Mouse (Mus musculus): Measurements from ENCODE around the gene Pla2g4b.

Pla2g4b gene

DNA sequence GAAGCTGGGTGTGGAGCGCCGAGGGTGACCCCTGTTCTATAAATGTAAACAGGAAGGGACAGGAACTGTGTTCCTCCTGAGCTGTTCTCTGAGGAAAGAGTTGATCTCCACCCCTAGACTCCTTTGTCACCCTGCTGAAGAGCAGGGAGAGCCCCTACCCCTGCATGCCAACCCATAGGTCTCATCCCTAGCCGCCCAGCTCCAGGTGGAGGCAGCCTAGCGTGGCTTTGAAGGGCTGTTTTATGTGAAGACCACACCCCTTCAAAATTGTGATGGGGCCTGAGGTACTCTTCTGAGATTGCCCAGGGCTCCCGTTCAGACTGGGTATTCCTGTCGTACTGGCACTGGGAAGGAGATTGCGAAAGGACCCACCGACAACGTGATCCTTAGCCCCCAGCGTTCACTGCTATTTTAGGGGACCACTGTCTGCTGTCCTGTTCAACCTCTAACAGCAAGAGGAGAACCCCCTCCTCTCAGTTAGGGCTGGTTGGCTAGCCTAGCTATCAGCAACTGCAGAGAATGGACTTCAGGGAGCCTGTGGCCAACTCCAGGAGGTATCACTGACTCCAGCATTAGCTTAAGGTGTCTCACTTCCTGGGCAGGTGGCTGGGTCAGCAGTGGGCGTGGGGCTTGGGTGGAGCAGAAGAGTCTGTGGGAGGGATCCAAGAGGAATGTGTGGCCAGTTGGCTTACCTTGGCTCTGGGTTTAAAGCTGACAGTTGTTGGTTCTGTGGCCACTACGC, at the start of gene Pla2g4b:
Gene Pla2g4b, plus strand, starts transcription at position 692 of the 742 bp plus-strand sequence.
- DNase-seq = no peak

DNA sequence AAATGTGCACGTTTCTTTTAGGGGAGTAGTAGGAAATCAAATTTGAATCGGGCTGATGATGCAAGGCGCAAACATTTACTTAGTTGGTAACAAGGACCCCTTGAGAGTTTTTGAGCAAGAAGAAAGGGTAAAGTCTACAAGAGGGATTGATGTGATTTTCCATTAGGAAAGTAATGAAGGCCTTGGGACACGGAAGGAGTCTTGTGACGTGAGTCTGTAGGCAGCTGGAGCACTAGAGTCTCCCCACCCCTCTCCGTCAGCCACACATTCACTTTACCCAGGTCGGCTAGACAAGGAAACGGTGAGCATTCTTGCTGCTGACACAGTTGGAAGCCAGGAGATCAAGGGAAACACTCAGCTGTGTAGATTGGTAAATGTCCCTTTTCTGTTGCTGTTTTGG, 47.3 kb upstream of the Pla2g4b start:
- DNase-seq = no peak

DNA sequence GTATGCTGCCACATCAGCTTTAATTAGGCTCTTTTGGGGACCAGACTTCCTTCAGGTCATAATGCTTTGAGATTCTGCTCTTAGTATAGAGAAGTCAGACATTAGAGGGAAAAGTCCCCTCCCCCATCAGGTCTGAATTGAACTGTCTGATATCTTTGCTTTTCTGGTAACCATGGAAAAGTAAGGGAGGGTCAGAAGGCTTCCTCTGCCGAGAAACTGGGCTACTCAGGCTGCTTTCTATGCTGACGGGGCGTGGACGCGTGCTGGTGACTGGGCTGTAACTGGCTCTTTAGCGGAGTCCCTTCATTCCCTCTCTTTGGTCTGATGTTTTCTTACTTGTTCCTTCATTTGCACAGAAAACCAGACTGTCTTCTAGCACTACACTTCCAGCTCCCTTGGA, 46.8 kb upstream of the Pla2g4b start:
- no peak for DNase-seq

DNA sequence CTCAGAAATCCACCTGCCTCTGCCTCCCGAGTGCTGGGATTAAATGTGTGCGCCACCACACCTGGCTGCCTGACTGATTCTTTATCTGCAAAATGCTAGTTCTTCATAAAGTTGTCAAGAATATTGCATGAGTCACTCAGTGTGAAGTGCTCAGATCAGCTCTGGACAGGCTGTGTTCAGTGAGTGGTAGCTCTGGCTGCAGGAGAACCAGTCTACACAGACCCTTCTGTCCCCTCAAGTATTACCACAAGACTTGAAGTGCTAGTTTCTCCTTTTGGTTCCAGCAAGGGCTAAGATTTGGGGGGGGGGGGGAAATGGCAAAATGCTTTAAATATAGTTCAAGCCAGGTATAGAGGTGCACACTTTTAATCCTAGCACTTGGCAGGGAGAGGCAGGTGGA, 45.8 kb upstream of the Pla2g4b start:
- no peak for DNase-seq

DNA sequence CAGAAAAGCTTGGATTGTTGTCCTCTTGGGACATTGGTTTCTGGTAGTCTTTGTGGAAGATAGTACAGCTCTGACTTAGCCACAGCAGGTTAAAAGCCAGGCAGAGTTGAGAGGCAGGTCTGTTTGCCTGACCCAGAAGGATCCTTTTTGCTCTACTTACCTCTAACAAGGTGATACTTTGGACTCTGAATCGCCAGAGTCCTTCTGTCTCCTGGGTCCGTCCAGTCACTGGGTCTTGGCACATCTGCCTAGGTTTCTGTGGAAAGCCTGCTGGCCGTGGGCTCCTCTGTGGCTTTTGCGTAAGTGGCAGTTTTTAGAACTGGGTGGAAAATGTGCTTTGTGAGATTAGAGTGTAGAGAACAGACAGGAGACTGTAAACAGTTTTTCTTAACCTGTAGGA, 44.3 kb upstream of the Pla2g4b start:
- no peak for DNase-seq

DNA sequence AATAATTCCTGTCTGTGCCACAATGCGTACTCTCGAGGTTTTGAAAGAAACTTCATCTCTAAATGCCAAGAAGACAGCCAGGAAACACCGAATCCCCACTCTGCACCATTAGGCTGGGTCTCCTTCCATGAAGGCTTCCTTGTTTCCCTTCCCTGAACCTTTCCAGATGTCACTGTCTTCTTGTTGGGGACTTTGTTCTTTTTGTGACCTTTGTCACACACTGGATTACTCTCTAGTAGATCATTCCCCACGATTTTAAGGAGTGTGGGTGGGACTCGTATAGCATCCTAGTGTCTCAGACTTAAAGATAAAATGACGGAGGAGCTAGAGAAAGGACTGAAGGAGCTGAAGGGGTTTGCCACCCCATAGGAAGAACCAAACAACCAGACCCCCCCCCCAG, 42.3 kb upstream of the Pla2g4b start:
- DNase-seq = no peak

DNA sequence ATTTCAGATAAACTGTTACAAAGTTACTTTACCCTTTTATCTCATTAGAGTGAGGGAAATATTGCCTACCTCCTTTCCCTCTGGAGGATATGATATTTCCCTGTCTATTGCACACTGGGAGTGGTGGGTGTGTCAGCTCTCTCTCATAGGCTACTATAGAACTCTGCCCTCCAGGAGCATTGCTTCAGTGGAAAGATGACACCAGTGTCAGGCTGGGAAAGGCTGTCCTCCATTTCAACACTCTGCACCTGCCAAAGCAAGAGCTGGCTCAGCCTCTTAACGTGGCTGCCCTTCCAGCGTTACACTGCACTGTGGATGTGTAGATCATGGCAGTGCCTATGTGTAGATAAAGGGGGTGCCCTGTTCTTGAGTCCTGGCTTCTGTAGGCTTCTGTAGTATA, 40.9 kb upstream of the Pla2g4b start:
- no peak for DNase-seq

DNA sequence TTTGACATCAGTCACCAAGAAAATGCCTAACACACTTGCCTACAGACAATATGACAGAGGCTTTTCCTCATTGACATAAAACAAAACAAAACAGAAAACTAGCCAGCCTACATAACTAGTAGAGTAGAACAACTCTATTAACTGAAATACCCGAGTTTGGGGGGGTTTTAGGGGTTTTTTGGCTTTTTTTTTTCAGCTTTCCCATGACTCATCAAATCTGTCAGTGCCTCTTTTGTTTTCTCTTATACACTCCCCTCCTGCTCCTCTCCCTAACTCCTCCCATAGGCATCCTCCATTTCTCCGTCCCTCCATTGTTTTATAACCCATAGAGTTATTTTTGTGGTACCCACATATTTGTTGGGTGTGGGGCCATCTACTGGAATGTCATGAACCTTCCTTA, 39.7 kb upstream of the Pla2g4b start:
- DNase-seq = no peak

DNA sequence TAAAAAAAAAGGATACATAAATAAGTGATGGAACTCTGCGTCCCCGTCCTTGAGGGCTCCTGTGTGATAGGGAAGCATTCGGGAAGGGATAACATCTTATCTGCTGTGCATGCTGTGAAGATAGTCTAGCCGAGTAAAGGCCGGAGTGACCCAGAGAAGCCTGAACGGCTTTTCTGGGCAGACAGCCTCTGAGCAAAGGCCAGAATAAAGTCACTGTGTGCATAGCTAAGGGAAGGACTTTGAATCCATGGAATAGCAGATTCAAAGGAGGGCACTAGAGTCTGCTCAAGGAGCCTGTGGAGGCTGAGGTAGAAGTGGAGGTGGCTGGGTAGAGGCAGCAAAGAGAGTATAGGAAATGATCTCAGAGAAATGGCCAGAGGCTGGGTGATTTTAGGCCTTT, 38.4 kb upstream of the Pla2g4b start:
- no peak for DNase-seq

DNA sequence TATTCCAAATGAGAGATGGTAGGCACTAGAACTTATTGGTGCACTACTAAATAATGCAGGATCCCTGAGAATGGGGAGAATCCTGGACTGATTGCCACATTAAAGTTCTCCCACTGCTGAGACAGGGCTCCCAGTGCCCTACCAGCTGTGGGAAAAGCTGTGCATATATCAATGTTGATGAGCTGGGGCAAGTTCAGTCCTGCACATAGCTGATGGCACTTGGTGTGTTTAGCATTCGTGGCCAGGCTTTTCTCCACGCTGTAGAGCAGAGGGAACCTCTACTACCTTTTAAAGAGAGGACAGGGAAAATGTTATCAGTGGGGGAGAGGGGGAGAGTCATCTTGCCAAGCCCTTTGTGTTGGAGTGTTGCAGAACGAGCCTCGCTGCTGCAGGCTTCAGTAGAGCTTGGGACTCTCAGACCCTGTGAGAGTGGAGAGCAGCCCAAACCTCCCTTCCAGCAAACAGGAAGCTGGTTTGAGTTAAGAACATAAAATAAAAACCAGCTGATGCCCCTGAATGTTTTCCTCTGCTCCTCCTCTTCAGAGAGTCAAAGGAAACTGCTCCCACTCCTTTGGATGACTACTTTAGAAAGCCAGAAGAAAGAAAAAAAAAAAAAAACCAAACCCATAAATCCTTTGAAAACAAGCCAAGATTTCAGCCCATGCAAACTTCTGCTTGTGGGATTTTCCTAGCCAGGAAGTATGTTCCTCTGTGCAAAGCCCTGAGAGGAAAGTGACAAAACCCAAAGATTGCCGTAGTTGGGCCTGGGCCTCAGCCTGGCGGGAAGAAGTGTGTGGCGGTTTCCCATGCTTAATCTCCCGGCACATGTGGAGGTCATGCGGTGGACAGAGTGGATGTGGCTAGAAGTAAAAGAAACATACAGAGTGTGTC, 37.6 kb upstream of the Pla2g4b start:
- no peak for DNase-seq

DNA sequence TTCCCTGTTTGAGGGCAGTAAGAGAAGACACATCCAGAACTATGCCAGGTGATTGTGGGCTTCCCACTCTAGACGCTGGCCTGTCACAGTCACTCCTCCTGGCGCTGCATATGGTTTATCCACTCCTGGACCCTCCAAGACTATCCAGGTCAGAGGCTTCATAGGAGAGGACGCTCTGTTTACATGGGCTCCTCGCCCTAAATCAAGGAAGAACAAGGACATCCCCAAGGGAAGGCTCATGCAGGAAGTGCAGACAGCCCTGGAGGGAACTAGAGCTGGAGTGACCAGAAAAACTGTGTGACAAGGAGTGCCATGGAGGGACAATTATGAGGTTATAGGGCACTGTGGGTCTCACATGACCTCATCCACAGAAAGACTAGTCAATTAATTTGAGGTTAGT, 35.9 kb upstream of the Pla2g4b start:
- no peak for DNase-seq

DNA sequence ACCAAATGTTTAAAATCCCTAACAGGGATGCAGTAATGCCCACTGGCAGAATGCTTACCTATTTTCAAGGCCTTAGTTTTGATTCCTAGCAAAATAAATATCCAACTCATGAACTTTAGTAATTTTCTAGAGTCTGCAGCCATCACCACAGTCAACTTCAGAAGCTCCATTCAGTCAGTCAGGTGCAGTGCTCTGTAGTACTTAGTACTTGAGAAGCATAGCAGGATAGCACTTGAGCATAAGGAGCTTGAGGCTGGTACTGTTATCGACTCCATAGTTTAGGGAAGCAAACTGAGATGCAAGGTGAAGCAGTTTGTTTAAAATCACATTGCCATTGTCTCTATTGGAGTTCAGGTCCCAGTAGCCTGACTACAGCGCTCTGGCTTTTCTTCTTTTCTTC, 33.5 kb upstream of the Pla2g4b start:
- no peak for DNase-seq

DNA sequence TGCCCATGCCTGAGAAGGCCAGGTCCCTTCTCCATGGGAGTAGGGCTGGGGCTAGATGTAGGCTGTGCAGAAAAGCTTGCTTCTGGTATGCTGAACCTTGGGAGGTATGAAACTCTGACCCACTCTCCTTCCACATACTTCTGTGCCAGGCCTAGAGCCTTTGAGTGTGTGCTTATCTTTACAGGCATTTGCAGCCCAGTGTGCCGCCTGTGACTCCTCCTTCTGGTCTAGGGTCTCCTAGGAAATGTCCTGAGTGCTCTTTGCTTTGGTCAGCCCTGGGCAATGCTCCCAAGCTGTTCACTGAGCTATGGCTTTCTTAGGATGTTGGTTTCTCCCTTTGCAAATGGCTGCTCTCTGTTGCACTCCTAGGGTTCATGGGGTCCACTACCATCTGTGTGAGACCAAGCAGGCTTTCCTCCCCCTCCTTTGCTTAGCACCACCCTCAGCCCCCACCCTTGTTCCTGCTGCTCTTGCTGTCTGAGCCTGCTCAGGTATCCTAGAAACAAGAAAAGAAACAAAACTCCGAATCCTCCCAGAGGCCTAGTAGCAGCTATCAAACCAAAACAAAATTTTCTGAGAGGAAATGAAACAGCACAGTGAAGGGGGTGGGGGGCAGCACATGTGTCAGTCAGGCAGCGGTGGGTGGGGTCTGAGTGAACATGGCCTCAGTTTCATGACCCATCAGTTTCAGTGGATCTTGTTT, 32.2 kb upstream of the Pla2g4b start:
- DNase-seq = no peak

DNA sequence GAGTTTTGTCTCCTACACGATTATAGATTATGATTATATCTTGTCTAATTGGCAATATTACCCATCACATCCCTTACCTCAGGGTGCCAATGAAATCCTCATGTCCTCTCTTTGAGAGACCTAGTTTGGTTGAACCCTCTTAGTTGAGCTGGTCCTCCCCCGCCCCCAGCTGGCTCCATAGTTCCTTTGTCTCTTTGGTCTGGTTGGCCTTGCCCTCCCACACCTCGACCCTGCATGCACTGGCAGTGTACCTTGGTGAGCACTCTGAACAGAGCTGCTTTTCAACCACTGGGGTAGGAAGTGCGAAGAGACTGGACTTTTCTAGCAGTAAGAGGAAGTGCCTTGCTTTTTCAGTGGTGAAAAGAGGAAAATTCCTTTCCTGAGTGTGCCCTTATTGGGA, 31.3 kb upstream of the Pla2g4b start:
- DNase-seq = no peak

DNA sequence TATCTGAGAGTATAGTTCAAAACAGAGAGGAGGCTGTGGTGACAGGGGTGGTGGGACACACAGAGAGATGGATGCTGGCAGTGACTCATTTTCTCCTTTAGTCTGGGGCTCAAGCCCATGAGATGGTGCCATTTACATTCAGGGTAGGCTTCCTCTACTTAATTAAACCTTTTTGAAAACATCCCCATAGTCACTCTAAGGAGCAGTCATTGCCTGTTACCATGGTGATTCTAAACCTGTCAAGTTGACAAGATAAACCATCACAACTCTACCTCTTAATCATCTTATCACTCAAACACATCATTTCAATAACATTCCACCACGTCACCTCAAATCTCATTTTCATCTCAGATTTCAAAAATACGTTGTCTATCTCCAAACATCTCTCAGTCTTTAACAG, 29.2 kb upstream of the Pla2g4b start:
- no peak for DNase-seq

DNA sequence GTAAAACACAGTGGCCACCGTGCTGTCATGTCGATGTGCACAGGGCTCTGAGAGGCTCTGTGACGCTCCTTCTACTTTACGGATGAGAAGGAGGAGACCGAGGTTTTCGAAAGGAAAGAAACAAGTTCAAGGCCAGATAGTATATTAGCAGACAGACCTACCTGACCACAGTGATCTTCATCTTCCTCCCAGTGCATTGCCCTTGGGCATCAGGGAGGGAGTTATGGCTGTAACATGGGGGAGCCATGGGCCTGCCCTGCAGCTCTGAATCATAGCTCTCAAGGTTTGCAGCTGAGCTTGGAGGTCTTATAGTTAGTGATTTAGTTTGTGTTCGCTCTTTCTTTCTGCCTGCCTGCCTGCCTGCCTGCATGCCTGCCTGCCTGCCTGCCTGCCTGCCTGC, 26.5 kb upstream of the Pla2g4b start:
- no peak for DNase-seq

DNA sequence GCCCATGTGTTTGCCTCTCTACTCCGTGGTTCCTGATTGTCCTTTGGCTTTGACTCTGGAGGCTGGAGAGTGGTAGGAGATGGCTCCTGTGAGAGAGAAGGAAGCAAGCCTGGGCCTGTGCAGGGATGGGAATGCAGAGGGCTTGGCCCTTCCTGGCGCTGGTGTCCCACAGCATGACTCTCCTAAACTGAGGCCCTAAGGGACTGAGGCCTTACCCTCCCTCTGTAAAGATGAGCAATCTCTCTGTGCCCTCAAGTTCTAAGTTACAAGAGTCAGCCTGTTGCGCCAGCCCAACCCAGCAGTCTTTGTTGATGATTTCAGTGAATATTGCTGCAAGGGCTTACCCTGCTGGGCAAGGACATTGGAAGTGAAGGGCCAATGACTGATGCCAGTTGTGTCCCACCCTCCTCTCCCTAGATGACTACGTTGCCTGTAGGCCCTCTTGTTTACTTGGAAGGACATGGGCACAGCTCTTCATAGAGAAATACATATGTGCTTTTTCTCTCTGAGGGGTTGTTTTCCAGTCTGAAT, 25.5 kb upstream of the Pla2g4b start:
- no peak for DNase-seq

DNA sequence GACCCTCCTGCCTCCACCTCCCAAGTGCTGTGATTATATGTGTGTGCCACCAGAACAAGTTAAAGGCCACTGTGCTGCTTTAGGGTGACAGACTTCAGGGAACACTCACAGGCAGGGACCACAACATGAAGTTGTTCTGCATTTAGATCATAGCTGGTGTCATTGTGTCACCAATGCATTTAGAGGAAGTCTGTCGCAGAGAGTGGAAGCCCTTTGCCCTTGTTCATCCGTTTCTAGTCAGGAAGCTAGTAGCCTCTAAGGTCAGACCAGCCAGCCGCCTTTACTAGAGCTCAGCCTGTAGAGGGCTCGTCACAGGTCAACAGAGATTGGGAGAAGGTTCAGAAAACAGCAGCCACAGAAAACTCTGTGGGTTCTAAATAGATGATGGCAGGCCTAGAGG, 24.5 kb upstream of the Pla2g4b start:
- DNase-seq = no peak

DNA sequence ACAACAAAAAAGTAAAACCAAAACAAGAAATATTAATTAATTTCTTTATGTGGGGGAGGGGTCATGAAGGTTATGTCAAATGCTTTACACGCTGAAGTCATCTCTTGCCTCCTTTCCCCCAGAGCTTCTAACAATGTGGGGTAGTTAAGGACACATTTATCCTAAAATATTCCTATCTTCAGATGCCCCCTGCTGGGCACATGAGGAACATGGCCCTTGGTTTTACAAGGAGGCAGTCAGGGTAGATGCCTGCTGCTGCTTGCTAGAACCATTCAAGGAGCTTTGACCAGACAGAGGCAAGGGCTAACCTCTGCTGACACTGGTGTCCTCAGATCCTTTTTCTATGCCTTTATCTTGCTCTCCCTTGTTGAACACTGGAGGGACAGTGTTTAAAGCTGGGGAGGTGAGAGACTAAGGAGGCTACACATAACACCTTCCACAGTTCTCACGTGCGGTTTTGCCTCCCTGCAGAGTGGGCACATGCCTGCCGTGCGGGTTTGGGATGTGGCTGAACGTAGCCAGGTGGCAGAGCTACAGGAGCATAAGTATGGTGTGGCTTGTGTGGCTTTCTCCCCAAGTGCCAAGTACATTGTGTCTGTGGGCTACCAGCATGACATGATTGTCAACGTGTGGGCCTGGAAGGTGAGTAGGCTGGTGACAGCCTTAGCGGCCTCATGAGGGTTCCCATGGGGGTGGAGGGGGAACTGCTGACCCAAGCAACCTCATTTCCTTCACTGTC, 21.6 kb upstream of the Pla2g4b start:
- peak; percentile 62 for DNase-seq

DNA sequence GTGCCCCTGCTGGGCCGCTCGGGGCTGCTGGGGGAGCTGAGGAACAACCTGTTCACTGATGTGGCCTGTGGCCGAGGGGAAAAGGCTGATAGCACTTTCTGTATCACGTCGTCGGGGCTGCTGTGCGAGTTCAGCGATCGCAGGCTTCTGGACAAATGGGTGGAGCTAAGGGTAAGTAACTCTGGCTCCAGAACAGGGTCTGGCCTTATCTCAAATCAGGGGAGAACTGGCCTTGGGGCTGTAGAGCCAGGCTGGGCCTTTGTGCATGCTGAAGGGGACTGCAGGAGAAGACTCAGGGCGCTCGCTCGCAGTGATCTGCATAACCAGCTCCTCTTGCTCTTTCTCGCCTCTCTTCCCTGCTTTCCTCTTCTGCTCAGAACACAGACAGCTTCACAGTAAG, 20.3 kb upstream of the Pla2g4b start:
- no peak for DNase-seq

DNA sequence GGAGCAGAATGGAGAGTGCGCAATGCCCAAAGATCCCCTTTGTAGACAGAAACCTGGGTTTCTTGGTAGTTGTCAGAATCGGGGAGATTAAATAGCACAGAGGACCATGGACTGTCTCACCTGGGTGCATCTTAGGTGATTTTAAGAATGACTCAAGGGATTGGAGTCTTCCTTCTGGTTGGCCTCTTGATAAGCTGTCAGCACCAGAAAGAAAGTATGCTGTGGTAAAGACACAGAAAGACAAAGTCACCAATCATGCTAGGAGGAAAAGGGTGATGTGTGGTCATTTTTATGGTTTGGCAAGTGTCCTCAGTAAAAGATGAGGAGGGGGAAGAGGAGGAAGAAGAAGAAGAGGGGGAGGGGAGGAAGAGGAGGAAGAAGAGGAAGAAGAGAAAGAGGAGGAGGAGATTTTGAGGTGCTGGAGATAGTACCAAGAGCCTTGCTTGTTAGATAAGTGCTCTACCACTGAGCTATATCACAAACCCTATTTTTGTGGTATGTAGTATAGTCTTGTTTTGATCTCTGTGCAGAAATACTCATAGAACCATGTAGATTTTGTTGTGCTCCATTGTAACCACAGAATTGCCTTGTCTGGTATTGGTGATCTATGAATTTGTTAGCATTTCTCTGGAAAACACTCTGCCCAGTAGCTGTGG, 19.3 kb upstream of the Pla2g4b start:
- DNase-seq = no peak

DNA sequence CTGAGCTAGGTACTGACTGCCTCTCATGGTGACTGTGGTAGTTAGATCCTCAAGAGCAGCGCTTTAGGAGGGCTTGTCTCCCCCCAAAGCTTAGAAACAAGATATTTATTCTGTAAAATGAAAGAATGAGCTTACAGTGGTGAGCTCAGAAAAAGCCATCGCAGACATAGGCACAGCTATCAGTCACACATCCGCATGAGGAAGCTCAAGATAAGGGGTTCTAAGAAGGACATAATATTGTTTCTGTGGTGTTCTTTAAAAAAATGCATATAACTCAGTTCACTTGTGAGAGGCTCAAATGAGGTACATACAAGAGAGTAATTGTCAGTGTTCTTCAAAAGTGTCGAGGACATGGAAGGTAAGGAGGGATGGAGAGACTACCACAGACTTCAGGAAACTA, 17.3 kb upstream of the Pla2g4b start:
- no peak for DNase-seq

All from cerebellum, adult 11-12 months (tissue).